Mouse (Mus musculus): ENCODE measurements around the gene Ccdc146.

Ccdc146 gene

GRCm38 (mm10) chr5:21424614-21425602 lies at the start of gene Ccdc146, which contains the start of gene Fam185a:
TSS of gene Ccdc146 (minus strand) at chr5:21424677.
TSS of gene Fam185a (plus strand) at chr5:21424958.
- DNase-seq, result peak; percentile 90

DNA sequence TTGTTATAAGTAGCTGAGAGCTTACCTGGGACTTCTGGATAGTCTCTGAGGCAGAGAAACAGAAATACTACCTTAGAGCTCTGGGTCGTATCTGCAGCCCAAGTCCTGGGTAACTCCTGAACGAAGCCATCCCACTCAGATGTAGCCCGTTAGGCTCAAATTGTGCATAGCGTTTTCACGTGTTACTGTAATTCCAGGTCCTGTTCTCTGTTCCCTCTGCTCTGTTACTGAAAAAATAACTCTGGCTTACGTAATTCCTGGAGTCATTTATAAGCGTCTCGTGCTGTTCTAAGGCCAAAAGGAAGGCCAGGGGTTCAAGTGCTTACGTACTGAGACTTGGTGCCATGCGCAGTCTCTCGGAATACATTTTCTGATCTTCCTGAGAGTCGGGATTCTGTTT lies 43.6 kb upstream of the Ccdc146 start:
- no peak for DNase-seq

- DNase-seq, result no peak
Measured at GRCm38 (mm10) chr5:21467387-21467786, 42.9 kb upstream of the Ccdc146 start.

DNA sequence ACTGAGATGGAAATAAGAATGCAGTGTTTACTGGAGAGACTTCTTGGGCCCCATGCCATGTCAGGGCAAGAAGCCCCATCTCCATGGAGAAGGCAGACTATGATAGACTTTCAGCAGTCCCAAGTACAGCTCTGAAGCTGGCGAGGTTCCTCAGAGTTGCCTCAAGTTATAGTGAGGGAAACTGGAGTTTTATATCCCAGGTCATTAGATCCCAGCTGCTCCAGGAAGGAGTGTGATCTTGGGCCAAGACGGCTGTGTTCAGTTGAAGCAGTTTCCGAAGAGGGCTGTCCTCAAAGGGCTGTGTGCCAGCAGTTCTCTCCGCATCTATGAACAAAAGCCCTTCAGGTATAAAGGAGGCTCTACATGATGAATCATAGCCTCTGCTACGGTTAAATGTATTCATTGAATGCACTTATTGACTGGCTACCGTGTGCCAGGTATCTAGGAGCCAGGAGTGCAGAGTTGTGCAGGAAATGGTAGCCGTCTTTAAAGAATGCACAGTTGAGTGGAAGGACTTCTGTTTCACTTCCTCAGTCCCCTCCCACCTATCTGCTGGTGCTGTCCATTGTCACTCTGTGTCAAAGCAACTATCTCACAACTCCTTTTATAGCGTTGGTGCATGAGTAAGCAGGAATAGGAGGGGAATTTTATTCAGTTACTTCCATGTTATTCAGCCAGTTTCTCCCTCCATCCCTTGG lies 16.5 kb upstream of the Ccdc146 start:
- DNase-seq, result no peak

GRCm38 (mm10) chr5:21439446-21440110 lies 15.1 kb upstream of the Ccdc146 start:
- no peak for DNase-seq

DNA sequence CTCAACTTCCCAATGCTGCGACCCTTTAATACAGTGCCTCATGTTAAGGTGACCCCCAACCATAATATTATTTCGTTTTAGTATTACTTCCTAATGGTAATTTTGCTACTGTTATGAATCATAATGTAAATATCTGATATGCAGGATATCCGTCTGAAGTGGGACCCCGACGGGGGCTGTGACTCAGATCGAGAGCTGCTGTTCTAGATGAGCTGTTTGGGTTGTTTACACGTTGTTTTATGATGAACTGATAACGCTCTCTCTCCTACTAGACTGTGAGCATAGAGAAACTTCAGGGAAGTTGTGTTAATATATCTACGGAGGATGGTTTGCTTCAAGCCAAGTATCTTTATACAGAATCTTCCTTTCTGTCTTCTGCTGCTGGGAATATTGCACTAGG lies 14.0 kb upstream of the Ccdc146 start:
- DNase-seq, result no peak

DNA sequence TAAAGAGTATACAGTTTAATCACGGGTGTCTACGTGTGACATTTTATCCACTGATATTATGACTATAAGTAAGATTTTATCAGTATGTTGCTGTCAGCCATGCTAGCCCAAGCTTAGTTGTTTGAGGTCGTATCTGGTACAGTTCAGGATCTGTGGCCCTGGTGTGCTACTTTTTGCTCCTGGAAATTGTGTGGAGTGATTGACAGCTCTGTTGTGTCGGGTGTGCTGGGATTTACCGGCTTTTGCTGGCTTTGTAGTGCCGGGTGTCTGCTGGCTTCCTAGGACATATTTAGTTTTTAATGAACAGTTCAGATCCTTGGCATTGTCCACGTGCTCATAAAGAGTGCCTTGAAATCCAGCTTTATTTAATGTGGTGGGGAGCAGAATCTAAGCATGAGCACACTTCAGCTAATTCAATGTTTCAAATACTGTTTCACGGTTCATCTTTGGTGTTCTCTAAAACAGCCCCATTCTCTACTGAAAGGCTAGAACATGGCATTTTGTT lies 12.0 kb upstream of the Ccdc146 start:
- DNase-seq, result no peak

- DNase-seq, result no peak
Measured at GRCm38 (mm10) chr5:21434148-21434929, 9.9 kb upstream of the Ccdc146 start.

GRCm38 (mm10) chr5:21426666-21427065 lies 2.2 kb upstream of the Ccdc146 start:
- DNase-seq, result no peak

GRCm38 (mm10) chr5:21420609-21421008 lies 3.9 kb downstream of the Ccdc146 start:
- no peak for DNase-seq

DNA sequence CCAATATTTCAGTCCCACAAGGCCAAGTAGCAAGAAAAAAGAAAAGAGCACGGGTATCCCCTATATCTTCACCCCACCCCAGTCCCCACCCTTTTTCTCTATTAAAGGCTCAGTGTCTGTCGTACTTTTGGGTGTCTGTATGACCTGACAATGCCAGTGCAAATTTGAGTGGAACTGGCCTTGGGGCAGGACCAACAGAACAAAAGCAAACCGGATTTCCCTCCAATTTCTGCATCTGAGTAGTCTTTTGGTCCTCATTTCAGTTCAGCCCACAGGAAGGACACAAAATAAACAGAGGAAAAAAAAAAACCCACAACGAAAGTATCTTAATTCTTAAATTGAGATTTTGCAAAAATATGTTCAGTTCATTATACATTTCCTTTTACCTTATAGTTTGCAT lies 5.9 kb downstream of the Ccdc146 start:
- DNase-seq, result no peak

DNA sequence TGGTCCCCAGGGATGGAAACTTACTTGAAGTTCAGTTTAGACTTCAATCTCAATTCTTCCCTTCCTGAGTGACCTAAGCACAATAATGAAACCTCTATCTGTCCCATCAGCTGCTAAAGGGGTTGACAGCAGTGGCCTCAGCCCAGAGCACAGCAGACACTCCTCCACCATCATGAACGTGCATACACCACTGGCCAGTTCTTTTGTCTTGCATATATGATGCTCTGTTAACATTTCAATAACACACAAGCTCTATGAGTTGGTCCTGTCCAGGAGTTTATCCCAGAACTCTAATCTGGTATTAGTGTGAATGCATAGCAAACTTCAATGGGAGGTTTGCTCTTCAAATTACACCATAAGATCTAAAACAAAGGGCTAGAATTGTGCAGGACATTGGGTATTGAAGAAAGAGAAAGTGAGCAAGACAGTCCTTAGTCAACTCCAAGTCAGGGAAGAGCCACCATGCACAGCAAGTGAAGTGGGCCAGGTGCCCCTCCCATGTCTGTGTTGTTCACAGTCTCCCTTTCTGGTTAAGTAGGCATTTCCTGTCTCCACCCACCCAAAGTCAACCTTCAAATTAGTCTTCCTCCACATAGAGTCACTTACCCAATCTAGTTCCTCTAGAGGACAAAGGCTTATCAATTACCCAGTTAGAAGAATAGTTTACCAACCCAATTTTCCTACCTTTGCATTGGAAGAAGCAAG lies 10.2 kb downstream of the Ccdc146 start:
- DNase-seq, result no peak

GRCm38 (mm10) chr5:21413322-21413721 lies 11.2 kb downstream of the Ccdc146 start:
- DNase-seq, result no peak

DNA sequence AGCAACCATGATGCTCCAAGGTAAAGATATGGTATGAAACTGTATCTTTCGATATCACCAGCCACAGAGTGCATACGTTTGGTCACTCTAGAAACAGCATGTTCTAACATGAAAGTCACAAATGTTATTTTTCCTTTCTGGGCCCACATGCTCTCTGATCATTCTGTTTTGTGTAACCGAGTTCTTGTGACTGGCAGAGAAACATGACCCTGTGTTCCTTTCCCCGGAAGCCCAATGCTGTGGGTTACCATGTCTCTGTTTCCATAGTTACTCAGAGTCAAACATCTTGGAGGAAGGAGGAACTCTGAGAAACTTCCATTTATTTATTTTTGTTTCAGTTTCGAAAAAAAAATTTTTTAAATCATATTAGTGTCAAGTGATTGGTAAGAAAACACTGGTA lies 12.4 kb downstream of the Ccdc146 start:
- no peak for DNase-seq

DNA sequence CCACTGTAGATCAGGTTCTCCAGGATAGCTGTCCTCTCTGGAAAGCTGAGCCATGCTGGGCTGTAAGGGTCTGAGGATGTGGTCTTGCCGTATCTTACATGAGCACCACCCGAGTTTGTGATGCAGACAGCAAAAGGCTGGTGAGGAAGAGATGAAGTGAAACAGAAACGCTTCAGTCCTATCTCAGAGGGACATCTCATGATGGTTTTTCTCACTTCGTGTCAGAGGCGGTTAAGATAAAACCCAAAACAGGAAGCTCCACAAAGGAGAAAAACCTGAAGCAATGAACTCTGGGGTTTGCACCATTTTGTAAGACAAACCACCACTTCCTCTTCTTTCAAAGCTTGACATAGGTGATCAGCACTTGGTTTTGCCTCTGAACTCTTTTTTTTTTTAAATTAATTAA lies 13.2 kb downstream of the Ccdc146 start:
- DNase-seq, result no peak

DNA sequence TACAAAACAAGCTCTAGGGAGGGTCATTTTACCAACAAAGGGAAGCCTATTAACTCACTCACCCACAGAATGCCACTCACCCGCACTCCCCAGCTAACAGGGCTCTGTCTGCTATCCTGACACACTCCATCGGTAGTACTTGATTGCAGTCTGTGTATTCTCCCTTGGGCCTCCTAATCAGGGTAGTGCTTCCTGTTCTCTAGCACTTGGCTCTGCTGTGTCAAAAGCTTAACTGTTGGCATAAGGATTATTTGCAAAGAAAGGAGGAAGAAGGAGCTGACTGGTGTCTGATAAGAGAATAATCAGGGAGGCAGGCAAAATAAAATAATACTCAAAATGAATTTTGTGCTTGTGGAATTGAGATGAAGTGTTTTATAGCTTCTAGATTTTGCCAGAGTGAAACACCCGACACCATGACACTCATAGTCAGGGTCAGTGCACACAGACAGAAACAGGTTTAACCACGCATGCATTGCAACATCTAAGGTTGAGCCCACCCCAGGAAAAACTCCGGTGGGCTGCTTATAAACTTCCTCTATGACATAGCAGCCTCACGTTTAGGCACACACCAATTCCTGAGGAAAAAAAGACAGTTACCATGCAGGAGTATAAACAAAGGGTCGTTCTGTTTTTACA lies 29.2 kb downstream of the Ccdc146 start:
- DNase-seq, result no peak

DNA sequence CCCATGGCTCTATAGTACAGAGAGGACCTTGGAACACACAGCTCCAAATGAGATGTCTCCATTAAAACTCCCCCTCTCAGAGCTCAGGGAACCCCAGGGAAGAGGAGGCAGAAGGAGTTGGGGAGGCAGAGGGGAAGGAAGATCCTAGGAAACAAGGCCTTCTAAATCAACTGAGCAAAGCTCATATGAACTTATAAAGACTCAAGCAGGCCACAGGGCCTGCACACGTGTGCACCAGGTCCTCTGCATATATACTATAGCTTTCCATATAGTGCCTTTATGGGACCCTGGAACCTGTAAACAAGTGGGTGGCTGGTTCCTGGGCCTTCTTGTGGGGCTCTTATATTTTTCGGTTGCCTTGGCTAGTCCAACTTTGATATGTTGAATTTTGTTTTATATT lies 29.9 kb downstream of the Ccdc146 start:
- DNase-seq, result no peak

DNA sequence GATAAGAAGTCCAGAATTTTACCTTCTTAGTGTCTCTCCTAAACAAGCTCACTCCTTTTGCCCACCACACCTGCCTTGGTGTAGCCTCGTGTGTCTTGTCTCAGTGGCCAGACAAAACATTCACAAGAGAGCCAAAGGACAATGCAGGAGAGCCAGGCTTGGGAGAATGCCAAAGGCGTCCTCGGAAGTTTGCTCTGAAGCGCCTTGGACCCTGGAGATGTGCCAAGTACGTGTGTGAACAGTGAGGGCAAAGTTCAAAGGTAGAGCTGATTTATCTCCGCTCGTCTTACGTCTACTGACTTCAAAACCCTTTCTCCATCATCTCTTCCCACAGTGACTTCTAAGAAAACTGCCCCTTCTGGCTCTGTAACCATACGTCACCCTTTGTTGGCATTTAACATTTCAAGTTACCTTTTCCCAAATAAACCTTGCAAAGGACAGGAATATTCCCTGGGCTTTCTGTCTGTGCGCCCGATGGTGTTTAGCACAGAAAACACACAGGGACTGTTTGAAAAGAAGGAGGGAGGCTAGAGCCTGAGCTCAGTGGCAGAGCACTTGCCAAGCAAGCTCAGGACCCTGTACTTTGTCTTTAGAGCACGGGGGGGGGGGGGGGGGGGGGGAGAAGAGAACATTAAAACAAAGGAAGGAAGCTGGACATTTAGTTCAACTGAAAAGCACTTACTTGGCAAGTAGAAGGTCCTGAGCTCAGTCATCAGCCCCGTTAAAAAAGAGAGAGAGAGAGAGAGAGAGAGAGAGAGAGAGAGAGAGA lies 32.7 kb downstream of the Ccdc146 start:
- peak; percentile 73 for DNase-seq

DNA sequence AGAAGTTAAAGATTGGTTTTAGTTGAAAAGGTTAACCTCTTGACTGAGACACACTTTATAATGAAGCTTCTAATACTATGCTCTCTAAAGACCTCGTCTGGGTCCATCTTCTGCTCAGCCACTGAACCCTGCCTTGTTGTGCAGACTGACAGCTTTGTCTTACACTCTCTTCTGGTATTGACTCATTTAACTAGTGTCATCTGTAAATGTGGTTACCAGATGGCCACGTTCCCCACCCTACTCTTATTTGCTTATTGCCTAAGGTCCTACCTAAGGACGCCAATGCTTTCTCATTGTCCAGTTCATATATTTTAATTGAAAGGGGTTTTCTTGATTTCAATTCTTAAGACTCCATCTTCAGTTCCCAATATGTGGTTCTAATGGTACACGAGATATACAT lies 35.6 kb downstream of the Ccdc146 start:
- DNase-seq, result no peak

GRCm38 (mm10) chr5:21387340-21387739 lies 37.1 kb downstream of the Ccdc146 start:
- no peak for DNase-seq
